Mouse (Mus musculus): Measurements from ENCODE around the gene Zbtb42. TPM values are rescaled to one million over a fixed set of nuclear protein-coding genes. Genes with fewer than 3 reads are reported as not detected.

Gene Zbtb42
- total and polyA plus RNA-seq, 3 experiments = 7.6 to 11.4 TPM; not detected in 1

- no peak for TF ChIP-seq CHD2 (IDR thresholded peaks at IDR 0.05; ENCODE audit: low read length)
- TF ChIP-seq BHLHE40 (IDR thresholded peaks at IDR 0.05; ENCODE audit: borderline replicate concordance, low read depth, low read length) = peak; percentile 61
- TF ChIP-seq MAX (IDR thresholded peaks at IDR 0.05; ENCODE audit: low read length) = peak; percentile 88
- peak; percentile 77 for TF ChIP-seq TBP (IDR thresholded peaks at IDR 0.05; ENCODE audit: low read depth, low read length)
- TF ChIP-seq CHD1 (IDR thresholded peaks at IDR 0.05; ENCODE audit: low read depth, low read length) = no peak; the same call in 1 of the 2 replicates
- peak; percentile 81 for TF ChIP-seq ZNF384 (IDR thresholded peaks at IDR 0.05; ENCODE audit: low read depth, low read length)
- peak; percentile 70 for TF ChIP-seq TCF12 (IDR thresholded peaks at IDR 0.05; ENCODE audit: low read depth, low read length)
- no peak for TF ChIP-seq POLR2AphosphoS2 (IDR thresholded peaks at IDR 0.05; ENCODE audit: low read length)
- peak; percentile 5; the same call in 1 of the 2 replicates for TF ChIP-seq ZC3H11A (IDR thresholded peaks at IDR 0.05; ENCODE audit: low read depth, low read length)
- TF ChIP-seq KAT2A (conservative IDR thresholded peaks at IDR 0.05; ENCODE audit: low read depth, low read length) = no peak; the same call in 1 of the 2 replicates
- TF ChIP-seq GABPA (IDR thresholded peaks at IDR 0.05; ENCODE audit: low read depth, low read length) = no peak
- peak; percentile 45 for TF ChIP-seq RAD21 (IDR thresholded peaks at IDR 0.05; ENCODE audit: low read depth, low read length)
Measured at GRCm38 (mm10) chr12:112675245-112676035, 3.2 kb upstream of the Zbtb42 start (continued).

DNA sequence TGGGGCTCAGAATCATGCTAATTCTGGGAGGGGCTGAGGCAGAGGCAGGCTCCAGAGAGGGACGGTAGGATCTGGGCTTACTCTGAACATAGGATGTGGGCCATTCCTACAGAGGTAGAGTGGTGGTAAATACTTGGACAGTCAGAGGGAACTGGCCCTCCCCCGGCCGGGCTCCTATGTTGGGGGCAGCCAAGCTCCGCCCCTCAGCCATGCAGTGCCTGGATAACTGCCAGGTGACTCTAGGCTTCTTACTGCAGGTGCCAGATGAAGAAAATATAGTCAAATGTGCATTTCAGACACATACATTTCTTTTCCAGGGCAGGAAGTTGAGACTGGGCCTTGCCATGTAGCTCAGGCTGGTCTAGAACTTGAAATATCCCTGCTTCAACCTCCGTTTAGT lies 1.6 kb upstream of the Zbtb42 start:
- peaks cover 8 to 46% of the 10 kb centered on the region in 2 experiments for H3K4me1 ChIP-seq (ENCODE audit: control insufficient read depth in 1 of 2, insufficient read depth in 2 of 2, low read length in 2 of 2)
- H3K9ac ChIP-seq (ENCODE audit: control insufficient read depth, low read depth, low read length, poor library complexity, severe bottlenecking) = no peak overlapping the region
- peaks cover 0 to 18% of the 10 kb centered on the region in 2 experiments; a peak in 2 of 4 replicates for H3K36me3 ChIP-seq (ENCODE audit: control insufficient read depth in 1 of 2, insufficient read depth in 2 of 2, low read length in 2 of 2)
- H3K9me3 ChIP-seq (replicated peaks; ENCODE audit: insufficient read depth, low read length) = no peaks in the 10 kb centered on the region
- peaks cover 27% of the 10 kb centered on the region for H3K79me2 ChIP-seq (ENCODE audit: control insufficient read depth, insufficient read depth, low read length, poor library complexity)
- no peak overlapping the region for H3K4me3 ChIP-seq (ENCODE audit: control insufficient read depth in 1 of 2, insufficient read depth in 1 of 2, low read depth in 2 of 2, low read length in 2 of 2)
- no peak overlapping the region for H3K27ac ChIP-seq (ENCODE audit: control insufficient read depth, low read depth, low read length)
- no peak for TF ChIP-seq UBTF (IDR thresholded peaks at IDR 0.05; ENCODE audit: borderline replicate concordance, insufficient read depth, low read depth, low read length)
- TF ChIP-seq E2F4 (IDR thresholded peaks at IDR 0.05; ENCODE audit: borderline replicate concordance, low read depth, low read length) = no peak
- peak; percentile 35; the same call in 1 of the 2 replicates for TF ChIP-seq MXI1 (IDR thresholded peaks at IDR 0.05; ENCODE audit: low read depth, low read length)
- no peak for TF ChIP-seq POLR2A (IDR thresholded peaks at IDR 0.05; ENCODE audit: control insufficient read depth in 1 of 2, insufficient read depth in 1 of 2, low read depth in 1 of 2, low read length in 2 of 2, poor library complexity in 1 of 2)
- no peak for TF ChIP-seq RCOR1 (IDR thresholded peaks at IDR 0.05; ENCODE audit: low read depth, low read length)
- TF ChIP-seq HCFC1 (IDR thresholded peaks at IDR 0.05; ENCODE audit: low read depth, low read length) = no peak
- no peak for TF ChIP-seq USF2 (IDR thresholded peaks at IDR 0.05; ENCODE audit: borderline replicate concordance in 1 of 2, insufficient read depth in 1 of 2, low read depth in 1 of 2, low read length in 2 of 2)
- TF ChIP-seq BHLHE40 (IDR thresholded peaks at IDR 0.05; ENCODE audit: borderline replicate concordance, low read depth, low read length) = no peak
- 0 out of 2 replicates have a peak, but pooled peaks have one; percentile 5 for TF ChIP-seq MEF2A (IDR thresholded peaks at IDR 0.05; ENCODE audit: extremely low read depth, insufficient replicate concordance, low read depth, low read length, poor library complexity, severe bottlenecking)
- no peak for TF ChIP-seq USF1 (IDR thresholded peaks at IDR 0.05; ENCODE audit: low read depth, low read length)
- TF ChIP-seq MAX (IDR thresholded peaks at IDR 0.05; ENCODE audit: low read length) = no peak
- no peak for TF ChIP-seq POLR2AphosphoS5 (IDR thresholded peaks at IDR 0.05; ENCODE audit: borderline replicate concordance, low read depth, low read length)
- no peak for TF ChIP-seq CHD1 (IDR thresholded peaks at IDR 0.05; ENCODE audit: low read depth, low read length)
- no peak for TF ChIP-seq CTCF (IDR thresholded peaks at IDR 0.05 in 2 of 3, conservative IDR thresholded peaks at IDR 0.05 in 1 of 3; ENCODE audit: control insufficient read depth in 1 of 3, insufficient read depth in 1 of 3, low read depth in 2 of 3, low read length in 3 of 3, poor library complexity in 1 of 3, severe bottlenecking in 1 of 3)
- no peaks in the 10 kb centered on the region for H3K27me3 ChIP-seq (ENCODE audit: control insufficient read depth in 1 of 2, insufficient read depth in 2 of 2, low read length in 2 of 2)
- DNase-seq (ENCODE audit: low read depth, low spot score) = peak; percentile 73
